Mouse (Mus musculus) intestine, postnatal 0 days (tissue): Measurements from ENCODE around the gene Fgfr2. TPM values are rescaled to one million over a fixed set of nuclear protein-coding genes. Genes with fewer than 3 reads are reported as not detected.

Experiments used
- ATAC-seq: fragments of 200-750 bp; cut with Nextera tagmentation; 2 replicates; pipeline ENCODE4 v1.8.0; 2017; ENCODE audit warnings: mild to moderate bottlenecking, moderate TSS enrichment, moderate library complexity
- H3K27ac ChIP-seq: fragments of 300-500 bp; sonication (generic); 2 replicates; pipeline ENCODE4 v1.5.1; 2014; ENCODE audit warnings: mild to moderate bottlenecking, low read depth, low read length, moderate library complexity
- H3K27me3 ChIP-seq: fragments of 300-500 bp; sonication (generic); replicated peaks from 2 replicates; pipeline ENCODE4 v1.6.1; 2014; ENCODE audit warnings: low read length, mixed read lengths; ENCODE audit not compliant: control insufficient read depth, insufficient read depth
- H3K36me3 ChIP-seq: fragments of 300-500 bp; sonication (generic); 2 replicates; pipeline ENCODE4 v1.6.1; 2014; ENCODE audit warnings: mild to moderate bottlenecking, moderate library complexity; ENCODE audit not compliant: control insufficient read depth, insufficient read depth
- H3K4me1 ChIP-seq: fragments of 300-500 bp; sonication (generic); replicated peaks from 2 replicates; pipeline ENCODE4 v1.6.1; 2014; ENCODE audit warnings: antibody characterized with exemption, low read length, mixed read lengths; ENCODE audit not compliant: control insufficient read depth, insufficient read depth
- H3K4me2 ChIP-seq: fragments of 300-500 bp; sonication (generic); replicated peaks from 2 replicates; pipeline ENCODE4 v1.6.1; 2014; ENCODE audit warnings: low read depth, mild to moderate bottlenecking, moderate library complexity
- H3K4me3 ChIP-seq: fragments of 300-500 bp; sonication (generic); 2 replicates; pipeline ENCODE4 v1.5.1; 2014; ENCODE audit warnings: low read depth, low read length
- H3K9ac ChIP-seq: fragments of 300-500 bp; sonication (generic); 2 replicates; pipeline ENCODE4 v1.6.1; 2014; ENCODE audit warnings: mild to moderate bottlenecking, low read depth, low read length
- H3K9me3 ChIP-seq: fragments of 300-500 bp; sonication (generic); 2 replicates; pipeline ENCODE4 v1.6.1; 2016; ENCODE audit warnings: mixed run types; ENCODE audit not compliant: control insufficient read depth
- CTCF ChIP-seq: sonication (generic); IDR thresholded peaks from 2 replicates; pipeline ENCODE4 v1.5.1; 2016; ENCODE audit warnings: low read depth, mild to moderate bottlenecking, control low read depth, antibody characterized with exemption, moderate library complexity
- WGBS: fragments of 180-500 bp; shearing (Covaris S2); extraction: QIAGEN DNeasy Blood & Tissue Kit; methylation state at CpG from one replicate; pipeline ENCODE4 v1.1.7; 2014; 5-methylcytosine and 5-hydroxymethylcytosine counted together
- polyA plus RNA-seq: library from polyadenylated mRNA; unstranded; fragments of >200 nt; fragmentation: Nextera tagmentation; extraction: Ambion mirVana; gene quantifications from 2 replicates; pipeline ENCODE4 v1.2.1, GENCODE M21; 2015

Gene Fgfr2
- polyA plus RNA-seq, 1 experiment from 2014 or later, result 29.5 TPM

DNA sequence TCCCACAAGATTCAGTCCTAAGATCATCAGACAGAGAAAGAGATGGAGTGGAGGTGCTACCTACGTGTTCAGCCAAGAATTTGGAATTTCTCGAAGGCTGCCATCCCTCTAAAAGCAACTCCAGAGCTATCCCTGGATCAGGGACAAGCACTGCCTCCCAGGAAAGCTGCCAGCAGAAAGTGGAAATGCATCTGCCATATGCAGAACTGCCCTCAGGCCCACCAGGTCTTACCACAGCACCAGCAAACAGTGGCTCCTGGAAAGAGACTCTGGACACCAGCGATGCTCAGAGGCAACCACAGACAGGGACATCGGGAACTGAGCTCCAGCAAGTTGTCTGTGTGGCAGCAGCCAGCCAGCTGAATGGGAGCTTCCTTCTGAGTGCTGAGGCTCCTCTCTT lies 2500.8 kb downstream of the Fgfr2 start:
- Histone ChIP-seq H3K9ac (no peak overlapping the region), H3K27me3 (no peaks in the 10 kb centered on the region), H3K4me1 (no peaks in the 10 kb centered on the region), H3K27ac (no peak overlapping the region), H3K4me2 (no peak overlapping the region), H3K36me3 (no peaks in the 10 kb centered on the region; the same call in 1 of the 2 replicates), H3K4me3 (no peak overlapping the region), H3K9me3 (no peaks in the 10 kb centered on the region)
- no peak for TF ChIP-seq CTCF
- WGBS, result 90% methylated on average over 4 of the region's 4 CpGs
- no peak for ATAC-seq

DNA sequence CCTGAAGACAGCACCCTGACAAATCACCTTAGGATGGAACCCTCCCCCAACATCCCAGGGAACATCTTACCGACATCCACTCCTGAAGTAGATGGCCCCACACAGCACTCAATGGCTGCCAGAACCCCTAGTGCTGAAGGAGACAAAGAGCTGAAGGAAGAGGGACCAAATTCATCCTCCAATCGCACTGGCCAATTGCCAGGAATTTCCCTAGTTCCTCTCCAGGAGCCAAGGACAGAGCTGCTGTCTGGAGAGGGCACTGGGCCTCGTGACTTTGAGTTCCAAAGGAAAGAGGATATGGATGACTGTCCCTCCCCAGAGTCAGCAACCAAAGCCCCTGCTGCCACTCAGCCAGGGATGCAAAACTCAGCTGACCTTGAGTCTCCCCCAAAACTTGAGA lies 2501.2 kb downstream of the Fgfr2 start:
- 42% methylated on average over 3 of the region's 3 CpGs for WGBS
- ATAC-seq, result no peak
- H3K9me3 ChIP-seq, result no peaks in the 10 kb centered on the region
- H3K4me1 ChIP-seq, result no peaks in the 10 kb centered on the region
- TF ChIP-seq CTCF, result no peak
- no peak overlapping the region for H3K4me3 ChIP-seq
- H3K36me3 ChIP-seq, result no peaks in the 10 kb centered on the region
- H3K4me2 ChIP-seq, result no peak overlapping the region
- no peaks in the 10 kb centered on the region for H3K27me3 ChIP-seq
- no peak overlapping the region for H3K27ac ChIP-seq
- H3K9ac ChIP-seq, result no peak overlapping the region

DNA sequence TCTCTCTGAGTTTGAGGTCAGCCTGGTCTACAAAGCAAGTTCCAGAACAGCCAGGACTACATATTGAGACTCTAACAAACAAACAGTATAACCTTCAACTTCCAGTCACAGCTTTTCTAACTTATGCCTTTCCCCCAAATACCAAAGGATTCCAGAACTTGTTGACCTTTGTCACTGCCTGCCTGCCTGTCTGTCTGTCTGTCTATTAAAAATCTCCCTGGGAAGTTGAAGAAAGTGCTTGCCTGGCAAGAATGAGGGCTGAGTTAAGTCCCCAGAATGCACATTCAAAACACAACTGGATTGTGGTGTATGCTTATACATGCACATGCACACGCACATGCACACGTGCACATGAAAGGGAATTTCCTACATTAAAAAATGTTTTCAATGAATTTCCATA lies 2502.1 kb downstream of the Fgfr2 start:
- no peak overlapping the region for H3K4me3 ChIP-seq
- no peak overlapping the region for H3K4me2 ChIP-seq
- no peak for ATAC-seq
- 87% methylated on average over 2 of the region's 2 CpGs for WGBS
- no peaks in the 10 kb centered on the region for H3K36me3 ChIP-seq
- H3K27ac ChIP-seq, result no peak overlapping the region
- no peak overlapping the region for H3K9ac ChIP-seq
- H3K4me1 ChIP-seq, result no peaks in the 10 kb centered on the region
- H3K27me3 ChIP-seq, result no peaks in the 10 kb centered on the region
- no peaks in the 10 kb centered on the region for H3K9me3 ChIP-seq
- TF ChIP-seq CTCF, result no peak

DNA sequence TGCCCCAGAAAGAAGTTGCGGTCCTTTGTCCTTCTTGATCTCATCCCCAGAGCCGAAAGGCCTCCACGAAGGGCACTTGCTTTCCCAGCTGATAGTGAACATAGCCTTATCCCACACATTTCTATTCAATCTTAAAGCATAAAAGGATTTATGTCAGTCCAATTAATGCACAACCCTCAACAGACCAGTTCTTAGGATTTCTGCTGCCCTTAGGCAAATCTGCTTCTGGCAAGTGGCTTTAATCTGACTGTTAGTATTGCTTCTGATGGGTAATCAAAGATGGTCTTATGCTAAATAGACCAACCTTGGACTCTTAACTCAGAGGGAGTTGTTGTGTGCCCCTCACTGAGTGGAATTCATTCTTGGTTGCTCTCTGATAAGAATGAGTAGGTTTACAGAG lies 2505.6 kb downstream of the Fgfr2 start:
- Histone ChIP-seq H3K27ac (no peak overlapping the region), H3K4me1 (no peaks in the 10 kb centered on the region), H3K27me3 (no peaks in the 10 kb centered on the region), H3K9ac (no peak overlapping the region), H3K9me3 (no peaks in the 10 kb centered on the region), H3K4me3 (no peak overlapping the region), H3K4me2 (no peak overlapping the region), H3K36me3 (no peaks in the 10 kb centered on the region)
- no peak for ATAC-seq
- no peak for TF ChIP-seq CTCF
- 92% methylated on average over 3 of the region's 3 CpGs for WGBS

DNA sequence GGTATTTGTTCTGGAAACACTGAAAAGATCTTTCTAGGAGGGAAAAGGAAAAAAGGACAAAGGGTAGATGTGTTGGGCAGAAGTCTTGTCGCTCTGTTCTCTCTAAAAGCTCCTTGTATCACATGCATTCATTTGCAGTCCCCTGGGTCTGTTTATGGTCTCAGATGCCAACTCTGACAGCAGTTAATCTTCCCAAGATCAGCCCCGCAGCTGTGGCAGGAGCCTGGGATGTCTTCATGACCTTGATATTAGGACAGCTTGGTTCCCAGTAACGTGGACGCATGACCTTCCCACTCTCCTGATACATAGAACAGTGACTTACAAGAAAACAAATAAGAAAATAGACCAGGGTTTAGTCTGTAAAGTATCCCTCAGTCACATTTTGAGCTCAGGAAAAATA lies 2509.2 kb downstream of the Fgfr2 start:
- WGBS, result 57% methylated on average over 4 of the region's 4 CpGs
- Histone ChIP-seq H3K27me3 (no peaks in the 10 kb centered on the region), H3K36me3 (no peaks in the 10 kb centered on the region), H3K9me3 (no peaks in the 10 kb centered on the region), H3K4me3 (no peak overlapping the region), H3K4me1 (no peaks in the 10 kb centered on the region), H3K9ac (no peak overlapping the region), H3K4me2 (no peak overlapping the region), H3K27ac (no peak overlapping the region)
- no peak for ATAC-seq
- TF ChIP-seq CTCF, result no peak

DNA sequence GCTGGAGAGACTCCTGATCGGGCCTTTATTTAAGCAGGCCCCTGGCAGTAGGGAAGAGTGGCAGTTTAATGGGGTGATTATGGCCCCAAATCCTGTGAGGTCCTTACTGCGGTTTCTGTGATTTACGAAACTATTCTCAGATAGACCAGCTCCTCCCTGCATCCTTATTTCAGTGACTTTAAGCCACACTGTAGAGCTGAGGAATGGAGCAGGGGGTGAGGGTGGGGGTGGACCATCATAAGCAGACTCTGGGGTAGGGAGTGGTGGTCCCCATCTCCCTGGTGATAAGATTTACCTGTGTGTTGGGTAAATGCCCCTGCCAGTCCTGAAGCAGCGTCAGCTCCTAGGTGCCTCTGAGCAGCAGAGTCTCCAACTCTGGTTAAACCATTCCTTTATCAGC lies 2516.2 kb downstream of the Fgfr2 start:
- Histone ChIP-seq H3K4me3 (no peak overlapping the region), H3K9ac (no peak overlapping the region), H3K36me3 (no peaks in the 10 kb centered on the region), H3K4me2 (no peak overlapping the region), H3K9me3 (no peaks in the 10 kb centered on the region), H3K4me1 (no peaks in the 10 kb centered on the region), H3K27ac (no peak overlapping the region), H3K27me3 (no peaks in the 10 kb centered on the region)
- TF ChIP-seq CTCF, result no peak
- WGBS, result 86% methylated on average over 4 of the region's 4 CpGs
- ATAC-seq, result no peak

DNA sequence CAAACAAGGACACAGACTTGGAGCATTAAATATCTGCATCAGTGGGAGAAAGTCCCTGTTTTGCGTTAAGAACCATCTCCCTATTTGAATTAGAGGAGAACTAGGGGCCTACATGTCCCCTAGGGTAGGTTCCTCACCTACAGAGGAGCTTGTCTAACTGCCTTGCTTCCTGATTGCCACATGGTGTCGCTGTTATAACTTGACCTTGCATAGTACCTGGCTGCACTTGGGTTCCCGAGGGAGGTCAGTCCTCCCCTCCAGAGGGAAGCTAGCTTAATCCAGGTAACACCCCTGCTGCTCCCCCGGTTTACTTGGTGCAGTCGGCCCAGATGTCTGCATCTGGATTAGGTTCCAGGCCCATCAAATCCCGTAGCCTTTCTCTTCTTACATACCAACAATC lies 2518.0 kb downstream of the Fgfr2 start:
- Histone ChIP-seq H3K27me3 (no peaks in the 10 kb centered on the region), H3K27ac (no peak overlapping the region), H3K4me3 (no peak overlapping the region), H3K4me2 (no peak overlapping the region), H3K9ac (no peak overlapping the region), H3K36me3 (no peaks in the 10 kb centered on the region), H3K9me3 (no peaks in the 10 kb centered on the region), H3K4me1 (no peaks in the 10 kb centered on the region)
- TF ChIP-seq CTCF, result peak; percentile 85
- ATAC-seq, result peak; percentile 58; the same call in 1 of the 2 replicates
- WGBS, result 24% methylated on average over 6 of the region's 6 CpGs
